Mouse (Mus musculus) gastrocnemius, postnatal 14 days (tissue): ENCODE measurements around the gene Ice2. TPM values are rescaled to one million over a fixed set of nuclear protein-coding genes. Genes with fewer than 3 reads are reported as not detected.

Experiments
- DNase-seq: peaks from one replicate; pipeline ENCODE4 v3.0.0; 2021; ENCODE audit warnings: mixed read lengths
- intact Hi-C: fragments of 180-260 bp; cut with DNase I; formaldehyde crosslinking; loops from one replicate; pipeline ENCODE4 v1.15.1; 2025; ENCODE audit warnings: low total_unique reads
- long read RNA-seq, 2 experiments: library from polyadenylated mRNA; stranded (forward); transcript quantifications; one replicate each; pipeline ENCODE4 v2.0.0; 2021
- total RNA-seq, 2 experiments: library from RNA; stranded (reverse); gene quantifications; 2 replicates each; pipeline ENCODE4 v1.2.3; 2021

Gene Ice2
- total RNA-seq = 1 to 10 TPM; 5.0 to 6.4 TPM
- long read RNA-seq, experiment 1, full-length matches to known transcripts = 1 of 2 reads
- long read RNA-seq, experiment 1, partial matches to known transcripts = 0 of 2 reads
- long read RNA-seq, experiment 1, other reads (novel, unspliced or antisense) = 1 of 2 reads
- long read RNA-seq, experiment 2, full-length matches to known transcripts = 1 of 4 reads
- long read RNA-seq, experiment 2, partial matches to known transcripts = 0 of 4 reads
- long read RNA-seq, experiment 2, other reads (novel, unspliced or antisense) = 3 of 4 reads

DNA sequence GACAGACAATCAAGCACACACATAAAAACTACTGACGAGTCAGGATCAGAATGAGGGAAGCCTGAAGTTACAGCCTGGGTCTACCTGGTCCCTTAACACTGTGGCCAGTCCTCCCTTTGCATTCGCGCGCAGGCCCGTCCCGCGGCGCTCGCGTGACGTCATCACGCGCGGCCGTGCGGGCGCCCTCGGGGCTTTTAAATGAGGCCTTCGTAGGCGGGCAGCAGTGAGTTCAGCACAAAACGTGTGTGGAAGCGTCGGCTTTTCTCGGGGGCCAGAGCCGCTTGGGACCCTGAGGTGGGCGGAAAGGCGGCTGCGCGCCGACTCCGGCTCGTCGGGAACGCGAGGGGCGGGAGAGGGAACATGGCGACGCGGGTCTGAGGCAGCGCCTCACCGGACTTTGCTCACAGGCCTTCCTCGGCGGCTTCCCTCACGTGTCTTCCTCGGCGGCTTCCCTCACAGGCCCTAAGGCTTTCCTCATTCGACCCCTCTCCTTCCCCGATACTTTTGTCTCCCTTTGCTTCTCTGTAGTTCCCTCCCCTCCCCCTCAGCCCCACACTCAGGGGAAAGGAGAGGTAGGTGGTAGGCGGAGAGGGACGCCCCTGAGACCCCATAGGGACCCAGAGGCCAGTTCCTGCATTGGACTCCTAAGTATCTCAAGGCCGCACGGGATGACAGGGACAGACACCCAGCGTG, at the start of gene Ice2:
TSS of gene Ice2 (plus strand) at position 147 of the 693 bp plus-strand sequence.
- intact Hi-C loops = no loop called here
- peak; percentile 66 for DNase-seq

GRCm38 (mm10) chr9:69349537-69349936, 48.2 kb upstream of the Ice2 start:
- intact Hi-C loops = no loop called here

GRCm38 (mm10) chr9:69354228-69354627, 43.5 kb upstream of the Ice2 start:
- intact Hi-C loops = no loop called here
- DNase-seq = no peak

More at GRCm38 (mm10) chr9:69349537-69349936, 48.2 kb upstream of the Ice2 start:
- no peak for DNase-seq

DNA sequence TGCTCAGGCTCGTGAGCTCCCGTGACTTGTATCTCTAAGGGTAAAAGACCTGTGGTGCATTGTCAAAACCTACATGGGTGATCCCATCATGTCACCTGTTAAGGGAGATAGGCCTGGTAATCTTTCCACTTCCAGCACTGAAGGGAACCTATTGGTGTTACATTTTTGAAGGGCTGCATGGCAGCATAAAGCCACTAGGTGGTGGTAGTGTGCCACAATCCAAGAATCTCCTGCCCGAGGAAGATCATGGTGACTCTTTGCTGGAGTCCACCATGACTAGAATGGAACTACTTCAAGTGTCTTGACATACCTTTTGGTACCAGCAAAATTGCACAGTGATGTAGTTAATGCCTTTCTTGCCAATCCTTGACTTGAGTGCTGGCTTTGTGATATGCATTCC, 39.9 kb upstream of the Ice2 start:
- intact Hi-C loops = no loop called here
- DNase-seq = peak; percentile 28

- intact Hi-C loops = no loop called here
These were observed 38.9 kb upstream of the Ice2 start for GRCm38 (mm10) chr9:69358797-69359196.

GRCm38 (mm10) chr9:69361951-69362445, 35.7 kb upstream of the Ice2 start:
- no peak for DNase-seq
- intact Hi-C loops = no loop called here

More at GRCm38 (mm10) chr9:69358797-69359196, 38.9 kb upstream of the Ice2 start:
- DNase-seq = no peak

GRCm38 (mm10) chr9:69362766-69363165, 34.9 kb upstream of the Ice2 start:
- intact Hi-C loops = no loop called here
- no peak for DNase-seq

DNA sequence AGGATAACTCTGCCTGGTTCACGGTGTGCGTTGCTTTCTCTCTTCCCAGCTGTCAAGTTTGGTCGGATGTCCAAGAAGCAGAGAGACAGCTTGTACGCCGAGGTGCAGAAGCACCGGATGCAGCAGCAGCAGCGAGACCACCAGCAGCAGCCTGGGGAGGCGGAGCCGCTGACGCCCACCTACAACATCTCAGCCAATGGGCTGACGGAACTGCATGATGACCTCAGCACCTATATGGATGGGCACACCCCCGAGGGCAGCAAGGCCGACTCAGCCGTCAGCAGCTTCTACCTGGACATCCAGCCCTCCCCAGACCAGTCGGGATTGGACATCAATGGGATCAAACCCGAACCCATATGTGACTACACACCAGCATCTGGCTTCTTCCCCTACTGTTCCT, 33.6 kb upstream of the Ice2 start:
- intact Hi-C loops = no loop called here
- no peak for DNase-seq

DNA sequence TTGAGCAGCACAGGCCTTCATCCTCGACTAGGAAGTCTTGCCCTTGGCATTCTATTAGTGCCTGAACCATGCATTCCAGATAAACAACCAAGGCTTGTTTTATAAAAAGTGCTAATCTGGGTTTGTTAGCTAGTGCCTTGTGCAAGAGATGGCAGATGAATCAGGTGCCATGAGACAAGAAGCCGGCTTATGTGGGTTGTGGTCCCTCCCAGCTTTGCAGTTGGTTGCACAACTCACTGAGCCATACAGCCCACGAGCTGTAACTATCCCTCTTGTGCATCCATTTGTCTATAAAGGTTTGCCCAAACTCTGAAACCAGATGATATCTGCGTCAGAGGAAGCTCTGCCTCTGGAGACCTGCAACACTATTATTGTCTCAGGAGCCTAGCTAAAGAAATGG, 30.7 kb upstream of the Ice2 start:
- intact Hi-C loops = no loop called here

GRCm38 (mm10) chr9:69368071-69368470, 29.6 kb upstream of the Ice2 start:
- DNase-seq = peak; percentile 55
- intact Hi-C loops = no loop called here

More for the DNA sequence above, 30.7 kb upstream of the Ice2 start:
- DNase-seq = no peak

GRCm38 (mm10) chr9:69371046-69371724, 26.5 kb upstream of the Ice2 start:
- intact Hi-C loops = no loop called here

GRCm38 (mm10) chr9:69372871-69373270, 24.8 kb upstream of the Ice2 start:
- no peak for DNase-seq
- intact Hi-C loops = no loop called here

More at GRCm38 (mm10) chr9:69371046-69371724, 26.5 kb upstream of the Ice2 start:
- no peak for DNase-seq

- DNase-seq = no peak
- intact Hi-C loops = no loop called here
These were observed 20.6 kb upstream of the Ice2 start for GRCm38 (mm10) chr9:69376982-69377653.

DNA sequence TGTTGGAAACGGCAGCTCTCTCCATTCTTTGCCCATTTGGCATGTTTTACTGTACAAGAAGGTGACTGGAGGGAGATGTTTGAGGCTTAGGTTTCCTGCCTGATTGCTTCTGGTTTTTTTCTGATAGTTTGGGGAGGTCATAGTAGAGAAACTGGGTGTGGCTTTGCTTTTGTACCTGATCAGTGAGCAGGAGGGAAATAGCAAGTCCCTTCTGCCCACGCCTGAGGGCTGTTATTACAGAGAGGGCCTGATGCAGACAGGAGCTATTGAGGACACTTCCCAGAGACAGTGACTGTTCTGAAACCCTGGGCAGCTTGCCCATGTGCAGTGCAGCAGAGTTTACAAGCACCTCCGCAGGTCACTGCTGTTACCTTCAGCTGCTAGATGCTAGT, 20.1 kb upstream of the Ice2 start:
- intact Hi-C loops = no loop called here
- no peak for DNase-seq

DNA sequence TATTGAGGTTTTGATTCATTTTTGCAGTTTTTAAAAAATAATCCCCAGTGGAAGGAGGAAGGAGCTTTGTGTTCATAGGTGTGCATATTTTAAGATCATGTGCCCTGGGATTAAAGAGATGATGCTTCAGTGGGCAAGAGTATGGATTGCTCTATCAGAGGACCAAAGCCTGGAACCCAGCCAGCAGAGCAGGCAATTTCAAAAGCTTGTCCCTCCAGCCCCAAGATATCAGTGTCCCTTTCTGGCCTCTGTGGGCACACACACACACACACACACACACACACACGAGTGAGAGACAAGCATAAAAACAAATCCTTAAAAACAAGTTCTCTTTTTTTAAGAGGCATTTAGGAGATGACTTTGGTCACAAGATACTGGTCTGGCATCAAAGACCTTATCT, 17.2 kb upstream of the Ice2 start:
- no peak for DNase-seq
- intact Hi-C loops = no loop called here

DNA sequence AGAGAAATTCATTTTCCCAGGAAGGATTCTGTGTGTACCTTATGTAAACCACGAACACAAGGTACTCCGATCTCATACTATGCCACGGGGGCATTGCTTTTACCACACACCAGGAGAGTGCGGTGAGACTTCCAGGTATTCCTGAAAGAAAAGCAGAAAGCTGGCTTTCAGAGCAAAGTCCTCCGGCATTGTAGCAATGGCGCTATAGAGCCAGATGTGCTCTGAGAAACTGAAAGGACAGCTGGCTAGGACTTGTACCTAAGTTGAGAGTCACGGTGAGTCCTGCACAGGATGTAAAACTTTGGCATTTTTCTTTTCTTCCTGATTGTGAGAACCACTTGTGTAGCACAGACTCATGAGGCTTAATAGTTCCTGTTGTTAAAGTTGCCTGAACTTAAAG, 16.0 kb upstream of the Ice2 start:
- no peak for DNase-seq
- intact Hi-C loops = no loop called here

GRCm38 (mm10) chr9:69384475-69384874, 13.2 kb upstream of the Ice2 start:
- no peak for DNase-seq
- intact Hi-C loops = no loop called here

GRCm38 (mm10) chr9:69384905-69385304, 12.8 kb upstream of the Ice2 start:
- DNase-seq = no peak
- intact Hi-C loops = no loop called here

- intact Hi-C loops = no loop called here
- no peak for DNase-seq
These were observed 10.4 kb upstream of the Ice2 start for GRCm38 (mm10) chr9:69387296-69387695.

- DNase-seq = no peak
- intact Hi-C loops = no loop called here
These were observed 7.1 kb upstream of the Ice2 start for GRCm38 (mm10) chr9:69390631-69391030.
